Mouse (Mus musculus) mouse embryonic stem cell (cell line): ENCODE measurements around the gene 2410004P03Rik.

Experiments
- in situ Hi-C, 2 experiments: fragments of 300-500 bp; cut with MboI; formaldehyde crosslinking; loops; 1 replicate in 1 of 2; 3 replicates in 1 of 2; pipeline ENCODE4 v1.14.3; 2019 to 2020; ENCODE audit warnings: low sequenced_read_pairs in 2 of 2, low pct_unique_long_range_greater_than_20kb in 1 of 2, mixed read lengths in 1 of 2; ENCODE audit not compliant: unreplicated experiment in 1 of 2

The 2410004P03Rik gene

GRCm38 (mm10) chr12:16985778-16986177 lies 25.7 kb downstream of the 2410004P03Rik start:
- in situ Hi-C loops, result no loop called here

DNA sequence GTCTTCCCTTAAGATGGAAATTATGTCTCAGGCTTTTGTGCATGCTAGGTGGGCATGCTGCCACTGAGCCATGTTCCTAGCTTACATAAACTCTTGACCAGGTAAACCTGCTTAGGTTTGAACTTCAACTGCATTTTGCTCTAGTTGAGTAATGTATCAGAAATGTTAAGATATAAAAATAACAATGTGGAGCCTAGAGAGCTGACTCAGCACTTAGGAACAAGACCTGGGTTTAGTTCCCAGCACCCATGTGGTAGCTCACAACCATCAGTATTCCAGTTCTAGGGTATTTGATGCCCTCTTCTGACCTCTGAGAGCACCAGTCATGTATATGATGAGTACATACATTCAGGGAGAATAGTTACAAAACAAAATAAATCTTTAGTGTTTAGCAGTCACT lies 34.4 kb downstream of the 2410004P03Rik start:
- in situ Hi-C loops, result no loop called here

DNA sequence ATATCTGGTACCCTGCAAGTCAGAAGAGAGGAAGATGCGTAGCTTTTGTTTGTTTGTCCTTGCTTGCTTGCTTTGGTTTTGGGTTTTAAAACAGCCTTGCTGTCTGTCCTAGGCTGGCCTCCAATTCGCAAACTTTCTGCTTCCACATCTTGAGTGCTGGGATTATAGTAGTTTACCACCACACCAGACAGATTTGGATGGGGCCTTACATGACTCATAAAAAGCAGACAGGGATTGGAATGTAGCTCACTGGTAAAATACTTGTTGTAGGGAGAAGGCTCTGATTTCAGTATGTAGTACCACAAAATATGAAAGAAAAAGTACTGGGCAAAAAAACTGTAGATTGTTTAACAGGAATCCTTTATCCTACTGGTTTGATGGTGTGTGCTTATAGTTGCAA lies 44.7 kb downstream of the 2410004P03Rik start:
- in situ Hi-C loops, result no loop called here

DNA sequence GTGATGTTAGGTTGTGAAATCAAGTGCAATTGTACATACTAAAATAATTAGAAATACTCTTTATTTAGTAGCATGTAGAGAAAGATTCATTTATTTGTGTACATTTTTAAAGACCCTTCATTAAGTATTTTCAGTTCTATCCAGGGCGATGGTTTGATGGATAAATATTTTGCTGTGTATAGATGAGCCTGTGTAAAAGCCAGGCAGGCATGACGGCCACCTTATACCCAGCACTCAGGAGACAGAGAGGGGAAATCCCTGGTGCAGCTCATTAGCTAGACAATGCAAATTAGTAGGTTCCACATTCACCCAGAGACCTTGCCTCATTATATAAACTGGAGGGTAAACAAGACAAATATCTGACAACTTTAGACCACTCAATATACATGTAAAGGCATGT lies 48.2 kb downstream of the 2410004P03Rik start:
- in situ Hi-C loops, result no loop called here

- in situ Hi-C loops, result no loop called here
Measured at GRCm38 (mm10) chr12:16958851-16959250, 52.7 kb downstream of the 2410004P03Rik start.
